Mouse (Mus musculus) induced T-regulatory cell, adult 2 months (primary cell): ENCODE data around the gene Rnf38.

ENCODE experiments used
- DNase-seq: peaks from one replicate; pipeline ENCODE4 v3.0.0-alpha.2; 2012; ENCODE audit warnings: low read depth

Rnf38 gene

DNA sequence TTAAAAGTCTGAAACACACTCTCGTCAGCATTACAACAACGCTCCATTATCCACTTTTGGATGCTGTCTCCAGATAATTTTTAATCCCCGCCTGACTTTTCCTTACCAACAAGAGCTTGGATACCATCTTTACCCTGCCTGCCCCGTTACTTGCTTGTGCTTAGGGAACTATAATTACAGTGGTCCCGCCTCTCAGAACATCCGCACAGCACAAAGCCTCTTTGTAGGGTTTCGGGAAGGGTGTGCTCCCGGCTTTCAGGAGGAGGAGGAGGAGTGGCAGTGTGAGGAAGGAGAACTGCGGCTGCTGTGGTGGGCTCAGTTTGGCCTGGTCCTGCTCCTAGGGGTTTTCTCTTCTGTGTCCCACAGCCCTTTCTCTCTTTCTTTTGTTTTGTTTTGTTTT, 9.4 kb downstream of the Rnf38 start:
- no peak for DNase-seq

DNA sequence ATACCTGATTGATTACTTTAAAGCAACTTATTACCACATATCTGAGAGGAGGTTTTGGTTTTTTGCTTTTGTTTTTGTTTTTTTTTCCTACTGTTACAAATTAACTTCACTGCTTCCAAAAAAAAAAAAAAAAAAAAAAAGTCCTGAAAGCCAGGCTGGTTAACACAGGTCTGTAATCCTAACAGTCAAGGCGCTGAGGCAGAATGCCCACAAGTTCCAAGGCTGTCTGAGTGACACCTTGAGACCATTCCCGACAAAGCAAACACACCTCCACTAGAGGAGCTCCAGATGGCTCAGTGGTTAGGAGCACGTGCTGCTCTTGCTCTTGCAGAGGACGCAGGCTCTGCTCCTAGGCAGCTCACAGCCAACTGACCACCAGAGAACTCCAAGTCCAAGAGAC, 10.1 kb downstream of the Rnf38 start:
- no peak for DNase-seq

DNA sequence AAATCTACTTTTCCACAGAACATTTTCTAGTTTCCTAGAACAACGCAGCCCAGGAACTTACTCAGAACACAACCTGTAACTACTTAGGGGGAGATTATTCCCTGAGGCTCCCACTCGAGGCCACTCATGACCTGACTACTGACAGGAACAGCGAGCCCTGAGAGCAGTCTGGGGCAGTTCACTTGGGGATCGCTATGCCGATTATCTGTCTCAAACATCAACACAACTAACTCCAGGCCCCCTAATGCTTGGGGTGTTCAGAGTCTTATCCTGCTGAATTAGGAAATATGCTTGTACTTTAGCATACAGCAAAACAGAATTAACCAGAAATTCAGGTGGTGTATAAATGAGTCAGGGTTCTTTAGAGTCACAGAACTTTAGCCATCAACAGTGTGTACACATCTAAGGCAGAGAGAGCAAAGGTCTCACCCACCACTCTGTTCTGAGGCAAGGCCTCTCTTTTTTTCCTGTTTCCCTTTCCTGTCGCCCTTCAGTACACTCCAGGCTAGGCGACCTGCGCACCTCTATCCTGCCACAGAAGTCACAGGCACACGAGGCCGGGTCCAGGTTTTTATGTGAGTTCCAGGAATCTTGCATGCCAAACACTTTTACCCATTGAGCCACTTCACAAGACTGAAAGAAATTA, 16.7 kb downstream of the Rnf38 start:
- DNase-seq: no peak

DNA sequence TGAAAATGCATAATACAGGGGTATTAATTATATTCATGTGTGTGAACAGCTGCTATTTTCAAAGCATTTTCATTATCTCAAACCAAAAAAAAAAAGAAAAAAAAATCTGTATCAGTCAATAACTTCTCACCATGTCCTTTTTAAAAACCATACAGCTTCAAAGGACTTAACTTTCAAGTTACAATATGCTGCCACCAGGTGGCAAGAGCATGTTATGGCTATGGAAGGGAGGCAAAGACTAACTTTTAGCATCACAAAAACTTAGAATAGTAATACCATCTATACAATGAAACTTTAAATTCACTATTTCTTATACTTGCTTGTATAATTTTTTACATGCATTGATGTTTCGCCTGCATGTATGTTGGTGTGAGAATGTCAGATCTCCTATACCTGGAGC, 33.6 kb downstream of the Rnf38 start:
- peak; percentile 73 for DNase-seq

DNA sequence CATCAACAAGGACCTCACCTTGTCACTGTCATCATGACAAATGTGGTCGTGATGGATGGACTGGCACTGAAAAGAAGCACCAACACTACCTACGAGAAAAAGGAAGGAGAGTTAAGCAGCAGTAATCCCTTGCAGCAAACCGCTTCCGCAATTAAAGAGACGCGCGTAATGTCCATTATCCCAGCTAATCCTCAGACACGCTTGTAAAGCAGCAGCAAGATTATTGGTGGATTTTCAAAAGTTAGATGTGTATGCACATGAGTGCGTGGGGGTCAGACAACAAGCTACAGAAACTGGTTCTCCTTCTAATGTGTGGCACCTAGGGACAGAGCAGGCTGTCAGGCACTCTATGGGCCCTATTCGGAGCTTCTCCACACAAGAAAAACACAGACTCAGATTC, 46.2 kb downstream of the Rnf38 start:
- no peak for DNase-seq

DNA sequence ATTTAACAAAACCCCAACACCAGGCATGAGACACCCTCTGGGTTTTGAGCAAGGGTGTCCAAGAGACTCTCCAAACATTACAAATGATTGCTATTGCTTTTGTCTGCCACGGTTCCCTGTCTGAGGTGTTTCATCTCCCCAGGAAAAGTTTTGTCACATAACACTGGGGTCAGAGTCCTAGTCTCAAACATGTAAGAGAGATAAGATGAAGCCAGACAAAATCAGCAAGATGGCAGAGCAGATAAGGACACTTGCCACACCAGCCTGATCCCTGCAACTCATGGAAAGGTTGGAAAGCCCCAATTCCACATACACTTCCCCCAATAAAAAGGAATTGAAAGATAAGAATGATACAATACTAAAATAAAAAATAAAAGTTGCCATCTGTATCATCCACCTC, 49.7 kb downstream of the Rnf38 start:
- DNase-seq: no peak

DNA sequence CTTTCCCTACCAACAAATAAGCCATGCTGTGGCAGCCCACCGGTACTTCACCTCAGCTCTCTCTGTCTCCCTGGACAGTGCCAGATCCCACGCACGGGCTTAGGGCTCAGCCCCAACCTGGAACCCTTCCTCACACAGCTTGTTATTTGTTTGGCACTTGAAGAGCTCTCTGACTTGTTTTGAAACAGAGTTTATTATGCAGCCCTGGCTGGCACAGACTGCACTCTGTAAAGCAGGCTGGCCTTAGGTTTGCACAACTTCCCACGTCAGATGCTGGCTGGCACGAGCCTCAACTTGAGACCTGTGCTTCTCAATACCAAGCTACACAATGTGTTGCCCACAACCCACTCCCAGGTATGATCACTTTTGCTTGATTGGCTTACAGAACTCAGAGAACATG, 53.8 kb downstream of the Rnf38 start:
- no peak for DNase-seq

DNA sequence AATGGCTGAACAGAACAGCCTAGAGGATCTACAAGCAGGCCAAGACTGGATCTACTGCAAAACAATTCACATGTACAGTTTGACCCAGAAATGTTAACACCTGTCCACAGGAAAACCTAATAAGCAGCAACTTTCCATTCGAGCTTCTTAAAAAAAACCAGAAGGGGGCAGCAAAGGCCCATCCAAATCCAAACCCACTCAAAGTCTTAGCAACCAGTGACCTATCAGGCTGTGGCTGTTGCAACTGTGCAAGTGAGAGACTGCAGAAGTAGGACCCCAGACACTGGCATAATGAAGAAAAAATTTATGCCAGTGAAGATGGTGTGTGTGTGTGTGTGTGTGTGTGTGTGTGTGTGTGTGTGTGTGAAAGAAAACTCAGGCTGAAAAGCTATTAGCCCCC, 60.4 kb downstream of the Rnf38 start:
- DNase-seq: peak; percentile 88

DNA sequence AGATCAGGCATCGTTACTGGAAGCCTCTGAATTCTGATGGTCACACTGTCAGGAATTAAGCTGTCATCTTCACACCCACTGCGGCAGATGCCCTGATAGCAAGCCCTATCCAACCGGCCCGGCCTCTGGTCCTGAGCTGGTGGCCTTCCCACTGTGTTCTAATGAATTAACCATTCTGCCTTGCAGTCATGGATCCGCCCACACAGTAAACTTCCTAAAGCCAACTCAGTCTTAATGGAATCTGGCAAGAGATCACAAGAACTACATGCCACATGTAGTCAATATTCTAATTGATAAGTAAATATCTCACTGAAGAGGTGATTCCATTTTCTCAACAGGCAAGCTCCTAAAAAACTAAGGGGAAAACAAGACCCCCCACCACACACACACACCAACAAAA, 60.9 kb downstream of the Rnf38 start:
- DNase-seq: no peak

DNA sequence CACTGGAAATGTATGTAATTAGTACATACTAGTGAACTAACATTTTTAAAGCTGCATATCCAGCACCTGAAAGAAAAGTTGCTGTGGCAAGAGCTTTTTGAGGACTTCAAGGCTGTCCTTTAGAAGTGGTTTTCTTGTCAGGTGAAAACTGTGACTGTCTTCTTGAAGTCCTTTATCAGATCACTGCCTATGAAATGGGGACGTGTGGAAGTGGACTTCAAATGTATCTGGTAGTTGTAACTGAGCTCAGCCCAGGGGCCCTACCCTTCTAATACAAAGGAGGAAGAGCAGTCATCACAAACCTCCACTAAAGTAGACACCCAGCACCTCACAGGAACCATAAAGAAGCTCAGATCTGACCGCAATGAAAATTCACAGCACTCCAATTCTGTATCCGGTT, 63.7 kb downstream of the Rnf38 start:
- DNase-seq: peak; percentile 46

DNA sequence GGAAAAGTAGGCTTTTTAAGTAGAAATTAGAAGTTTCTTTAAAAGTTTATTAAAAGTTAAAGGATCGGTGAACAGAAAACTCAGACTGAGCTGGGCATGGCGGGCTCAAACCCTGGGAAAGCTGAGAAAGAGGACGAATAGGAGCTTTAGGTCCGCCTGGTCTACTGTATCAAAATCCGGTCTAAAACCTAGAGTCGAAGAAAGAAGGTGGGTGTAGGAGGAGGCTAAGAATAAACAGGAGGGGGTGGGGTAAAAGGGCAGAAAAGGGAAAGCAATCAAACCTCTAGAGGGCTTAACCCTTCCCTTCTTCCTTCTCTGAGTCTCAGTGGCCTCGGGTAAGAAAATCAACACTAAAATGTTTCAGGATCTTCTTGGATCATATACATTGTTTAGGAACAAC, 64.8 kb downstream of the Rnf38 start:
- peak; percentile 66 for DNase-seq

DNA sequence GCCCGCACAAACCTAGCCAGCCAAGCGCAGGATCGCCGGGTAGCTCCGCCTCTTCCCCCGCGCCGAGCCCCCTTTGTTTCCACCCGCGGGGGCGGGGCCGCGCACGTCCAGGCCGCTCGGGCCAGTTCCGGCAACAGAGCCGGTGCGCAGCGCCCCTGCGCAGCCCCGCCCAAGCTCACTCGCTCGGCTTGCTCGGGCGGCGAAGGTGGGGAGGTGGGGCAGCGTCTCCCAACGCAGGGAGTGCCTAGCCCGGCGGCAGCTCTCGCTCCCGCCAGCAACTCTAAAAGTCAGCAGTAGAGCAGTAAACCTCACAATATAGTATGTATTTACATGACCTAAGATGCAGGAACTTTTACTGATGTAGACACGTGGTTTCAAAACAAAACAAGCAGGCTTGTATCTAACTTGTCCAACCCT, 65.3 kb downstream of the Rnf38 start:
- peak; percentile 97 for DNase-seq

DNA sequence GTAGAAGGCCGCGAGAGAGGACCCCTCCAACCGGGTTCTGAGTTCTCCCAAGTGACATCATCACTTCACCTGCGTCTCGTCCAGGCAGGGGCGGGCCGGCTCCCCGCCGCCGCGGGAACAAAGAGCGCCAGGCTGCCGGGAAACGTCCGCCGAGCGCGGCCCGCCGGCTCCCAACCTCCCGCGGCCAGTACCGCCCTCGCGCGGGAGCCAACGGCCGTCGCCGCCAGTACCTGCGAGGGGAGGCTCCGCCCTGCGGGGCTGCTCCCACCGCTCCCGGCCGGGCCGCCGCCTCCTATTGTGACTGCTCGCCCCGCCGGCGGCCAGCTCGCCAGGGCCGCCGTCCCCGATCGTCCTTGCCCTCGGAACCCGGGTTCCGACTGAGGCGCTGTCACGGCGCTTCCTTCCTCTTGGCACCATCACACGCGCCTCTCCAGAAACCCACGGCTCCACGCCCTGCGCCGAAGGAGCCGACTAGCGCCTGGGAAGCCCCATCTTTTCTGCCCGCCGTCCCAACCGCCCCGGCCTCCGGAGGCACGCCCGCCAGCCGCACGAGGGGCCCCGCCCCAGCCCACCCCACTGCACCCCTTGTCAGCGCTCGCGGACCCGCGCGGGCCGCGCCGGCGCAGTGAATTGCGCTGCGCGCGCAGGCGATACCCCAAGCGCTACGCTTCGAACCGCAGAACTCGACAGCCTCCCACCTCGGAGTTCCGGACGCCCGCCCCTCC, 66.0 kb downstream of the Rnf38 start:
- DNase-seq: peak; percentile 95

DNA sequence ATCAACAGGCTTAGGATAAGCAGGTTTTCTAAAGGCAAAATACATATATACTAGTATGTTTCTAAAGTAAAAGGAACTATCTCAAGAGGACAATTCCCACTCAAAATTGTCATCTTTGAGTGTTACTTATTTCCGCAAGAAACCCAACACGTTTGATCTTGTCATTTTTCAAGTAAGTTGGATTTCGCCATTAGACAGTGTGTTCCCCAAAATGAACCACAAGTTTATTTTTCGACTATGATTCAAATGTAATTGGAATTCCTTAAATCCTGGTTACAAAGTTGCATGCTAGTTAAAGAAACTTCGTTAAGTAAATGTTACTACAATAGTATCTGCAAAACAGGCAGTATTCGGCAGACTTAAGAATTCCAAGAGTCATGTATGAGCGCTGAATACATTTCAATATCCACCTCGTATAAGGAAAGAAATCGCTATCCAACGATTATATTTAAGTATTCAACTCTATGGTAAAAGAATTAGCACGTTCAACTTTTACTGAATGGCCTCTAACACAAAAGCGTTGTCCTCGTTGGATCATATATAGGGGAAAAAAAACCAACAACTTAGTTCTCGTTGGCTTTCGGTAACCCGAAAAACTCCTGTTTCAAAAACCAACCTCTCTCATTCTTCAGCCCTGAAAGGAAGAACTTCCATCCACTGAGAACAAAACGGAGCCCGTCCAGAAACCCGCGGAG, 66.7 kb downstream of the Rnf38 start:
- no peak for DNase-seq

DNA sequence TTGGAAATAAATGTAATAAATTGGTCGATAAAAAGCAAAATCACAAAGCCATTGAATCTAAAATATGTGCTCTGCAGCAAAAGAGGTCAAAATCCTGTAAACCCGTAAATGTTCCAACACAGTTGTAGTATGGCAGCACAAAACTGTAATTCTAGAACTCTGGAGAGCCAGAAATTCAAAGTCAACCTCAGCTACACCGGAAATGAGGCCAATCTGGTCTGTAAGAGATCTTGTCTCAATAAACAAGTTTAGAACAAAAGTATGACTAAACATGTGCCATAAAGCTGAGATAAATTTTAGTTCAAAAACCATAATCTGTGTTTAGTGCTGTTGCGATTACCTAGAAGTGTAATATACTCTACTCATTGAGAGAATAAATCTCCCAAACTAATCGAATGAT, 69.0 kb downstream of the Rnf38 start:
- DNase-seq: peak; percentile 68

DNA sequence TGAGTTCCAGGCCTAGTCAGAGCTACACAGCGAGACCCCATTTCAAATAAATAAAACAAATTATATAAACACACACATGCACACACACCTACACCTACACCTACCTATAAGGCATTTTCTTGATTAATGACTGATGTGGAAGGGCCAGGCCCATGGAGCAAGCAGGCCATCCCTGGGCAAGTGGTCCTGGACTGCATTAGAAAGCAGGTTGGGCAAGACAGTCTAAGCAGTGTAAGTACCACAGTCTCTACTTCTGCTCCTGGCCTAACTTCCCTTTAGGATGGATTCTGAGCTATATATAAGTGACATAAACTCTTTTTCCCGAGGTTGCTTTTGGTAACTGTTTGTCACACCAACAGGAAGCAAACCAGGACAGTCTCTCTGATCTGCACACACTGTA, 70.6 kb downstream of the Rnf38 start:
- no peak for DNase-seq

DNA sequence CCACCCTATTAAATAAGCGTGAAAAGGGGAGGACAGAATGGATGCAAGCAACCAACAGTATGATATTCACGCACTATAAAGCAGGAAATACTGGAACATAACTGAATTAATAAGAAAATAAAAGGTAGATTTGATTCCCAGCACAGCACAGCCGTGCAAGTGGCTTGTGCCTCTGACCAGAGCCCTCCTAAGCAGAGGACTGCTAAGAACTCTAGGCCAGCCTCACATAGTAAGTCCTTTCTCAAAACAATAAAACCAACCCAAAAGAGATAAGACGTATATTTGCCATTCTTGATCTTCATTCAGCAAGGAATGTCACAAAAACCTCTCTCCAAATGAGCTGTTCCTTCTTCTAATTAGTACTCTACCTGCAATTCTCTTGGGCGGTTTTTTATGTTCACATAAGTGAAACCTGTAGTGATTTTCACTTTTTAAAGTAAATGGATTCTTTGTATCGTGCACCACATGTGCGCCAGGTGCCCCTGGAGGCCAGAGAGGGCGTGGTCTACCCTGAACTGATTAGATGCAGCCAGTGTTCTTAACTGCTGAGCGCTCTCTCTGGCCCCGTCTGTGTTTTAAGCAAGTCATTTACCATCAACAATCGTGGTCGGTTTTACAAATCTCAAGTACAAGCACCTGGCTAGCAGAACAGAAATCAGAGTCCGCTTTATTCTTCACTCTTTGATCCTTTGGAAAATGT, 72.4 kb downstream of the Rnf38 start:
- DNase-seq: peak; percentile 19

DNA sequence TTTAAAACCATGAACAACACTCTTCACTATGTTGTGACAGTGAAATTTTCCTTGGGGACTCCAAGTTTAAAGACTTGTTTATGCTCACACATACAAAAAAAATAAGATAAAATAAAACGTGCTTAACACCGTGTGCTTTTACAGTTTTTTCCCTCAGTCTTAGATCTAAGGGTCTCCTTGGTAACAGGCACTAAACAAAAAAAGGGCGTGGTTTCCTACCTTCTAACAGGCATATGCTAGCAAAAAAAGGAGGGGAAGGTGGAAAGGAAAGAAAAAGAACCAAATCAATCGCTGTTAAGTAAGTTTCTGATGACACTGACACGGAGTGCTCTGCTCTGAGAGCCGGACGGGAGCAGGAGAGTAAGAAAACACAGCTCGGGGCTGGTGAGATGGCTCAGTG, 73.8 kb downstream of the Rnf38 start:
- DNase-seq: peak; percentile 61

DNA sequence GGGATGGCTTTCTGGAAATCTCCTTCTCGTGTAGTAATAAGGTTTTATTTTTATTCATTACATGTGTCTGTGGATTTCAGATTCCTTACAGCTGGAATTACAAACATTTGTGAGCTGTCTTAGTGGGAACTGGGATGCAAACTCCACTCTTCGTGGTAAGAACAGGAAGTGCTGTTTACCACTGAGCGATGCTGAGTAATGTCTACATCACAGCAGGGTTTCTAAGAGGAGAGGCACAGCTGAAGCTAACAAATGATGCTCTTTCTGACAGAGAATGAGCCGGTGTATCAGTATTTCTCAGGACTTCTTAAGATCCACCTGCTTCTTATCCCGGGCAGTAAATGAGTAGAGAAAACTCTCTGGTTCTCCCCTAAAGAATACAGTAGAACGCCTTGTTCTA, 77.1 kb downstream of the Rnf38 start:
- DNase-seq: no peak

DNA sequence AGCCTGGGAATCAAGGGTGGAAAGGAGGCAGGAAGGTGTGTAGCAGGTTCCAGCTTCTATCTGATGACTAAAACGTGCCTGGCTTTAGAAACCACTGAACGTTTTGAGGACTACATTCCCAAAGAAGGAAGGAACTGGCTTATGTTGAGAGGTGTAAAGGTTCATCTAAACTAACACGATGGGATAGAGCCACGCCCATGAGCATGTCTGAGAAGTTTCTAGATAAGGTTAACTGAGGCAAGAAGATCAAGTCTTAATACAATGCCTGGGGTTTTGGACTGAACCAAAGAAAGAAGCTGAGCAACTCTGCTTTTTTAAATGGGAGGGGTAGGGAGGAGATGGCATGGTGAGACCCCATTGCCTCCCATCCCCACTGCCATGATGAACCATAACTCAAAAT, 78.7 kb downstream of the Rnf38 start:
- DNase-seq: no peak

DNA sequence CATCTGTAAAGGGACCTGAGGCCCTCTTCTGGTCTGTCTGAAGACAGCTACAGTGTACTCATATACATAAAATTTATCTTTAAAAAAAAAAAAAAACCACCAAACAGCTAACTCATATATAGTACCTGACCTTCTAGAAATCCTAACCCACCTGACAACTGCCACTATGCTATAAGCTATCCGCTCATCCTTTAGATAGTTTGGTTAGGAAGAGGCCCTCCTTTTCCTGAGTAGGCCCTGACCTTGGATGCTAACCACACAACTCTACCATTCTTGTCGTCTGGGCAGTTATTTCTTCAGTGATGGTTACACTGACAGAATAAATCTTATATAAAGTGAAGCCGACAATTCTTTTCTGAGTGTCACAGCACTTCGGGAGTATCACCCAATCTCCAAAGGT, 80.7 kb downstream of the Rnf38 start:
- no peak for DNase-seq

DNA sequence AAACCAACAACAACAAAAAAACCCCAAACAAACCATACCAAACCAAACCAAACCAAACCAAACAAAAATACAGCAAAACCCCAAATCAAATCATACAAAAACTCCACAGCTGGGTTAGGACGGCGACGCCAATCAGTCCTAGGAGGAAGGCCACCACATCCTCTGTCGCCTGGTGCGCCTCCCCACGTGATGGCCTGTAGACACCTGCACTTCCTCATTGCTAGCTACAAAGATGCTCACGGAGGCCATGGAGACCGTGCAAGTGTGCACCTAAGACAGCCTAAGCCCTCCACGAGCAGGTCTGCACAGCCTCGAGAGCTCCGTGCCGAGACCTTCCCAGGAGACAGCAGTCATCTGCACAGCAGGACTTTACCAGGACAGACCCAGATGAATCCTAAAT, 106.8 kb downstream of the Rnf38 start:
- no peak for DNase-seq
